1 mouse cellular context compared by ENCODE assay signal in the genomic region with DNA sequence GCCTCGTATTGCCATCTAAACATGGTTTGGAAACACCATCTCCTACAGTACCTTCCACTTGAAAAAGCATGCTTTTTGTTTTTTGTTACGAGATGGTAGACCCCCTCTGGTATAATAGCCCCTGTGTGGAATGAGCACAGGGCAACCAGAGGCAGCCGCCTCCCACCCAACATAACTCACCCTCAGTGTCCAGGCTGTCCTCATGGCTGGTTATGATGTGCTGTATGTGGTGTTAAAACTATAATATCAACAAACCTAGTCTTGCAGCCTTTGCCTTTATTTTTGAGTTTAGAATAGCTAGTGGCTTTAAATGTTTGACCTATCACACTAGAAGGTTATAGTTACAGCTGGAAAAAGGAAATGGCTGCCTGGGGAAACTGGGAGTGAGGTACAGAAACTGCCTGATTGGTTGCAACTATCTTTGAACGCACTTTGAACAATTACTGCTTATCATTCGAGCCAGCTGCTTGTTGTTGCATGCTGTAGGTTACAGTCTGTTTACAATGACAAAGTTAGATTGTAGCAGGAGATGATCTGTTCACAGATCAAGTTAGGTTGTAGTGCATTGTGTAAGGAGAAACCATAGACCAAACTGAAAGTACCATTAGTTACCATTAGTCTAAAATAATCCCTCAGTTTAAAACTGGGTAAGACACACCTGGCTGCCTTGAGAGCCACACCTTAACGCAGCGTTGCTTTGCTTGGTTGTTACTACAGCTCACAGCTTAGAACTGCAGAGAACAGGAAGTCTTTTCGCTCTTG.
A peak's percentile ranks its signal among the peaks of the same experiment; 100 is the strongest.
TF ChIP-seq lines count a peak whose summit lies in the region.

No protein-coding gene starts in this region.

TF ChIP-seq in MEL, 35 proteins besides CTCF, POLR2A, EP300 and RAD21 (continued from another document):
- no peak for TF ChIP-seq MAZ (IDR thresholded peaks at IDR 0.05; ENCODE audit: low read depth, low read length)
- TF ChIP-seq ETS1 (IDR thresholded peaks at IDR 0.05; ENCODE audit: low read depth, low read length) = 0 out of 2 replicates have a peak, but pooled peaks have one; percentile 46
- no peak for TF ChIP-seq TBP (IDR thresholded peaks at IDR 0.05; ENCODE audit: low read depth, low read length)
- no peak for TF ChIP-seq ZC3H11A (IDR thresholded peaks at IDR 0.05; ENCODE audit: low read depth, low read length)
- no peak for TF ChIP-seq HCFC1 (IDR thresholded peaks at IDR 0.05; ENCODE audit: low read depth, low read length)
- no peak for TF ChIP-seq ZMIZ1 (IDR thresholded peaks at IDR 0.05; ENCODE audit: low read depth, low read length)
- TF ChIP-seq CHD2 (IDR thresholded peaks at IDR 0.05; ENCODE audit: low read length) = no peak
- peak; percentile 27; the same call in 1 of the 2 replicates for TF ChIP-seq SIN3A (IDR thresholded peaks at IDR 0.05; ENCODE audit: low read length)
- TF ChIP-seq MEF2A (IDR thresholded peaks at IDR 0.05; ENCODE audit: extremely low read depth, insufficient replicate concordance, low read depth, low read length, poor library complexity, severe bottlenecking) = no peak
- TF ChIP-seq MAX (IDR thresholded peaks at IDR 0.05; ENCODE audit: low read length) = no peak
- TF ChIP-seq MAFK (IDR thresholded peaks at IDR 0.05; ENCODE audit: borderline replicate concordance, low read depth, low read length) = no peak
- TF ChIP-seq GATA1 (IDR thresholded peaks at IDR 0.05; ENCODE audit: low read depth, low read length) = peak; percentile 55; the same call in 1 of the 2 replicates
- no peak for TF ChIP-seq NRF1 (IDR thresholded peaks at IDR 0.05; ENCODE audit: insufficient read depth, low read depth, low read length, poor library complexity, severe bottlenecking)
- no peak for TF ChIP-seq GABPA (IDR thresholded peaks at IDR 0.05; ENCODE audit: low read depth, low read length)
- no peak for TF ChIP-seq MXI1 (IDR thresholded peaks at IDR 0.05; ENCODE audit: low read depth, low read length)
- TF ChIP-seq ZKSCAN1 (IDR thresholded peaks at IDR 0.05; ENCODE audit: low read depth, low read length) = no peak
- no peak for TF ChIP-seq BHLHE40 (IDR thresholded peaks at IDR 0.05; ENCODE audit: borderline replicate concordance, low read depth, low read length)
- TF ChIP-seq MYC (IDR thresholded peaks at IDR 0.05; ENCODE audit: low read depth, low read length) = no peak
- no peak for TF ChIP-seq POLR2AphosphoS2 (IDR thresholded peaks at IDR 0.05; ENCODE audit: low read length)
- TF ChIP-seq ELF1 (IDR thresholded peaks at IDR 0.05; ENCODE audit: low read depth, low read length) = no peak
- no peak for TF ChIP-seq SMC3 (IDR thresholded peaks at IDR 0.05; ENCODE audit: low read depth, low read length)
- TF ChIP-seq USF1 (IDR thresholded peaks at IDR 0.05; ENCODE audit: low read depth, low read length) = no peak
- TF ChIP-seq MYB (IDR thresholded peaks at IDR 0.05; ENCODE audit: low read depth, low read length) = no peak
- no peak for TF ChIP-seq RCOR1 (IDR thresholded peaks at IDR 0.05; ENCODE audit: low read depth, low read length)
- TF ChIP-seq JUND (IDR thresholded peaks at IDR 0.05; ENCODE audit: low read depth, low read length) = no peak
- no peak for TF ChIP-seq E2F4 (IDR thresholded peaks at IDR 0.05; ENCODE audit: borderline replicate concordance, low read depth, low read length)
- no peak for TF ChIP-seq POLR2AphosphoS5 (IDR thresholded peaks at IDR 0.05; ENCODE audit: borderline replicate concordance, low read depth, low read length)
- no peak for TF ChIP-seq CHD1 (IDR thresholded peaks at IDR 0.05; ENCODE audit: low read depth, low read length)
- TF ChIP-seq ZNF384 (IDR thresholded peaks at IDR 0.05; ENCODE audit: low read depth, low read length) = no peak
- no peak for TF ChIP-seq NELFE (IDR thresholded peaks at IDR 0.05; ENCODE audit: low read depth, low read length)
